Mouse (Mus musculus) urinary bladder, postnatal 25 days (tissue): ENCODE results near the gene Txndc2.

Experiments used
- DNase-seq: peaks from one replicate; pipeline ENCODE4 v3.0.0; 2022; ENCODE audit warnings: low spot score

Gene Txndc2

GRCm38 (mm10) chr17:65612391-65613141 is 29.4 kb downstream of the Txndc2 start:
- peak; percentile 31 for DNase-seq

- DNase-seq, result no peak
Observed at GRCm38 (mm10) chr17:65611721-65612120, 30.2 kb downstream of the Txndc2 start.

- no peak for DNase-seq
Observed at GRCm38 (mm10) chr17:65608743-65609142, 33.2 kb downstream of the Txndc2 start.

GRCm38 (mm10) chr17:65608312-65608687 is 33.7 kb downstream of the Txndc2 start:
- DNase-seq, result no peak

GRCm38 (mm10) chr17:65607574-65608311 is 34.2 kb downstream of the Txndc2 start:
- DNase-seq, result no peak

GRCm38 (mm10) chr17:65606014-65606413 is 36.0 kb downstream of the Txndc2 start:
- DNase-seq, result no peak

- DNase-seq, result no peak
Observed at GRCm38 (mm10) chr17:65604892-65605291, 37.1 kb downstream of the Txndc2 start.

GRCm38 (mm10) chr17:65604315-65604714 is 37.7 kb downstream of the Txndc2 start:
- DNase-seq, result no peak

- no peak for DNase-seq
Observed at GRCm38 (mm10) chr17:65597857-65598486, 44.0 kb downstream of the Txndc2 start.

- DNase-seq, result no peak
Observed at GRCm38 (mm10) chr17:65594687-65595086, 47.3 kb downstream of the Txndc2 start.
